Mouse (Mus musculus) ZHBTc4 (cell line): ENCODE data around the gene Slc25a44.
"Not testable (repeated sequence)": the region's sequence is repeated elsewhere in the genome, so short reads cannot be mapped to it uniquely, and the experiment has no call there.

Experiments used
- DNase-seq: peaks from one replicate; pipeline ENCODE4 v3.0.0-alpha.2; 2011; ENCODE audit warnings: low read depth, low spot score

The Slc25a44 gene

GRCm38 (mm10) chr3:88450379-88451131, 25.6 kb upstream of the Slc25a44 start:
- DNase-seq = no peak

DNA sequence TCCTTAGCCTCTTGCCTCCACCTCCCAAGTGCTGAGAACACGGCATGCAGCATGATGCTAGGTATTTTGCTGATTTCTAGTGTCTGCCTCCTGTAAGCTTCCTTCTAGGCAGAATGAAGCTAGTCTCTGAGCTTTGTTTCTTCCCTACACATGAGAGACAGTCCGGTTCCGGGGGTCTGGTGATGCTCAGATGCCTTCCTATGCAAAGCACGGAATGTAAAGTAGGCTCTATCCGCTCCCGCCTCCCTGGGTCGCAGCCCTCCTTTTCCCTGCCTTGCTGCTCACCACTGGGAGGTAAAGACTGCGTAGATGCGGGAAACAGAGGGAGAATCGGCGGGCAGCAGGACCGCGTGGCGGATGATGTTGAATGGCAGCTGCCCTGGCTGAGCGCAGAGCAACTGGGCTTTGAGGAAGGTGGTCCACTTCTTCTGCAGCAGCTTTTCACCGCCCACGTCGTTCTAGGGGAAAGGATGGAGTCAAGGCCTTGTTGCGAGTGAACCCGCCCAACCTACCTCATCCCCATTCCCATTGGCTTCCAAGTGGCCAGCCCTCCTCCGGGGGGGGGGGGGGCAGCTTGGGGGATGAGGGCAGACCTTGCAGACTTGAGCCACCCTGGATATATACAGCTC, 24.6 kb upstream of the Slc25a44 start:
- peak; percentile 46 for DNase-seq

- DNase-seq = no peak
These were observed 23.5 kb upstream of the Slc25a44 start for GRCm38 (mm10) chr3:88448443-88448842.

DNA sequence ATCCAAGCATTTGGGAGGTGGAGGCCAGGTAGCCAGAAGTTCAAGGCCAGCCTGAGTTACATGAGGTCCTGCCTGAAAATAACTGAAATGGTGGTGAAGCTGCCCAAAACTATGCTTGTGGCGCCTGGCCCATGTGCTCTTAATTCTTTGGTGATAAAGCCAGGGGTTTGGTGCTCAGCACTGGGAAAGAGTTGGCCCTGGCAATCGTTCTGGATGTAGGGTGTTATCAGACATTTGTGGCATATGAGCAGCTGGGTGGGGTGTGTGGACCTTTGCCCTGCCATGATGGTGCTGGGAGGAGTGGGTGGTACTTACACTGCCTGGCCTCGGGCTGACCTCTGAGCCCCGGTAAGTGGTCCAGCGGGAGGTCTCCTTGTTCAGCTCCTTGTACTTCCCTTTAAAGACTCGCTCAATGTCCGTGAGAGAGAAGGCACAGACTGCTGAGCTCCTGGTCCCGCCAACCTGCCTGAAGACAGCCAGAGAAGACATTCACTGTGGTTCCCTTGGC, 22.8 kb upstream of the Slc25a44 start:
- no peak for DNase-seq

DNA sequence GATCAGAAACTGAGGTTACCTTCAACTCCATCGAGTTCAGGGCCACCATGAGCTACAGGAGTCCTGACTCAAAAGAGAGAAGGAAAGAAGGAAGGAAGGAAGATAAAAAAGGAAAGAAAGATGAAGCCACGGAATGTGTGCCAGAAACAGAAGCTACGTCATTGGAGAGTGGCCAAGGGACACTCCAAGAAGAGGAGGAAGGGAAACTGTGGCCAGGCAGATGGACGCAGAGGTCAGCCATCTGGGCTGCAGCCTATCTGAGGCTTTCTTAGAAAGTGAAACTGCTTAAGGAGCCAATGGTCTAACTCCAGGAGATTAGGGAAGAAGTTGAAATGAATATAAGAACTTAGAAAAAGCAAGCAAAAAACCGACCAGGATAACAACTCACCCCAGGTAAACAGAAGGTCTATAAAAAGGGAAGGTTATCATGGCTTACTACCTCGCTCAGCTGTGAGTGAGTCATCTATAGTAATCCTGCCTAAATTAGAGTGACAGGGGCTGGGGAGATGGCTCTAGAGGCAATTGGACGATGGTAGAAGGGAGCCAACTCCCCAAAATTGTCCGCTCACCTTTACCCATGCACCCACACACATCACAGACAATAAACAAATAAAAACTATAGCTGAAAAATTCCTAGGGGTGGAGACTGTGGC, 21.7 kb upstream of the Slc25a44 start:
- no peak for DNase-seq

DNA sequence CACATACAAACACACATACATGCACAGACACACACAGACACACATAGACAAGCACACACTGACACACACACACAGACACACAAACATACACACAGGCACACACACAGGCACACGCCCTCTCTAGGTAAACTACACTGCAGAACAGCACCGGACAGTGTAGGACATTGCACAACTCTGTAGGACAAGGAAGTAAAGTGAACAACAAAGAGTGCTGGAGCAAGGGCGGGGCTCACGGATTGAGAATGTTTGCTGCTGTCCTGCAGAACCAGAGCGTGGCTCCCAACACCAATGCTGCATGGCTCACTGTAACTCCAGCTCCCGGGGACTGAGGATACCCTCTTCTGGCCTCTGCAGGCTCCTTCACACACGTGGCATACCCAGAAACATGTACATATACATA, 17.9 kb upstream of the Slc25a44 start:
- DNase-seq = peak; percentile 53

GRCm38 (mm10) chr3:88442488-88442887, 17.5 kb upstream of the Slc25a44 start:
- DNase-seq = no peak

DNA sequence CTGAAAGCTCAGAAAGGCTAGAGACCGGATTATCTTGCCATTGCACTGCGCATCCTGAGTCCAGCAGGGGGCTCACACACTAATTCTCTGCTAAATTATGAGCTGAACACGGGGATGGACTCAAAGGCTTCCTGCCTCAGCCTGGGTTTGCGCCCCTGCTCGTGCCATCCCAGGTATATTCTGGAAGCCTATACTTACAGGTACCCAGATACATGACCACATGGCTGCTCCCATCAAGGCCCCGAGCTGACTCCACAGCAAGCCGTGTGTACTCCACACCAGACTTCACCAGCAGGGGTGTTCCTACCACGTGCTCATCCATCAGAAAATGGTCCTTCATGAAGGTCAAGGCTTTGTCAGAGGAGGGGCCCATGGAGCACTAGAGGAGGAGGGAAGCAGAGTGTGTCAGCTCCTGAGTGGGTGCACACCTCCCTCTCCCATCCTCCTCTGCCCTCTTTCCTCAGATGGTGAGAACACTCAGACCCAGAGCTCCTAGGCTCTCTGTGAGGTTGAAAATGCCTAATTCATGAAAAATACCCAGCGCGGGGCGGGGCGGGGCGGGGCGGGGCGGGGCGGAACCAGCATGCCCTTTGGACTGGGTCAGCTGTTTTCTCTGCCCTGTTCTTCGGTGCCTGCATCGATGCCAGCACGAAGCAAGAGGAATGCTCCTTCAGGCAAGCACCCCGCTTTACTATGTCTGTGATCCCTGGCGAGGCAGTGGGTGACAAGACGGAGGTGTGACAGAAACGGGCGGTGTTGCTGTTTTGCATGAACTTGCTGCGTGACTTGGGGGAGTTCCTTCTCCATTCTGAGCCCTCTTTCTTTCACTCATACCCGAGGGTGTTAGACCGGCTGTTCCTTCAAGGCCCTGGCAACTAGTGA, 15.8 kb upstream of the Slc25a44 start:
- peak; percentile 69 for DNase-seq

DNA sequence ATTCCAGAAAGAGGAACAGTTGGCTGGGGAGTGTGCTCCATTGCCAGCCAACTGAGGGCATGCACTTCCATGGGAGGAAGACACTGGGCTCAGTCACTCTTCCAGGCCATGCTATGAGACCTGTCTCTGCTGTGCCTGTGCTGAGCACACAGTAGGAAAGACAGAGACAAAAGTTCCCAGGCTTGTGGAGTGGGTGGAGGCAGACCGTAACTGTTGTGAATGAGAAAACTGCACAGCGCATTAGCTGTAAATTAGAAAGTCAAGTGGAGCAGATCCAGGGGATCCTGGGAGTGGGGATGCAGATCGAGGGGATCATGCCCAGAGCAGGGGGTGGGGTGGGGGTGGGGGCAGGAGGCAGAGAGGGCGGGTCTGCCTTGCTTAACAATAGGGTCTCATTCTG, 14.6 kb upstream of the Slc25a44 start:
- peak; percentile 65 for DNase-seq

DNA sequence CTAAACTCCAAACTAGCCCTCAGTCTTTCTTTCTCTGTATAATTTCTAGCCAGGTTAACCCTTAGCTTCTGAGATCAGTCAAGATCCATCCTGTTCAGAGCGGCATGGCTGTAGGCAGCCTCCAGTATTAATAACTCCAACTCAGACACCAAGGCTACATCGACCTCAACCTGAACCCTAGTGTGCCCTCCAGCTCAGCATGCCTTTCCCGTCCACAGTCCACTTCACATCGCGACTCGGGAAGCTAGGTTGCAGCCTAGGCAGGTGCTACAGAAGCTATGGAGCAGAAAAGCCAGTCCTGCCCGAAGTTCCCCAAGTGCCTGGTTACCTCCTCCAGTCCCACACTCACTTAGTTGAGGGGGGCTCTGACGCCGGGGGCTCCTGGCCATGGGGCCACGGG, 12.5 kb upstream of the Slc25a44 start:
- no peak for DNase-seq

GRCm38 (mm10) chr3:88436395-88437201, 11.7 kb upstream of the Slc25a44 start:
- DNase-seq = peak; percentile 53

GRCm38 (mm10) chr3:88435515-88435914, 10.6 kb upstream of the Slc25a44 start:
- DNase-seq = no peak

DNA sequence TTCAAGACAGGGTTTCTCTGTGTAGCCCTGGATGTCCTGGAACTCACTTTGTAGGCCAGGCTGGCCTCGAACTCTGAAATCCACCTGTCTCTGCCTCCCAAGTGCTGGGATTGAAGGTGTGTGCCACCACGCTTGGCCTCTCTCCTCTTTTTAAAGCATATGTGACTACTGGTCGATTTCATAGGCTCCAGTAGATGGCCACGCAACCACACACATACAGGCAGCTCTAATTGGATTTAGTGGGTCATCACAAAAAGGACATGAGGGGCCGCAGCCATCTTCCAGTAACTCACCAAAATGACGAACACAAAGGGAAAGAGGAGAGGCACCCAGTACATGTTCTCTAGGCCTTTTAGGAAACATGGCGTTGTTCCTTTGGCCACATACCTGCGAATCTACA, 3.7 kb upstream of the Slc25a44 start:
- not testable (repeated sequence) for DNase-seq

- DNase-seq = no peak
These were observed 2.5 kb upstream of the Slc25a44 start for GRCm38 (mm10) chr3:88427342-88427905.

DNA sequence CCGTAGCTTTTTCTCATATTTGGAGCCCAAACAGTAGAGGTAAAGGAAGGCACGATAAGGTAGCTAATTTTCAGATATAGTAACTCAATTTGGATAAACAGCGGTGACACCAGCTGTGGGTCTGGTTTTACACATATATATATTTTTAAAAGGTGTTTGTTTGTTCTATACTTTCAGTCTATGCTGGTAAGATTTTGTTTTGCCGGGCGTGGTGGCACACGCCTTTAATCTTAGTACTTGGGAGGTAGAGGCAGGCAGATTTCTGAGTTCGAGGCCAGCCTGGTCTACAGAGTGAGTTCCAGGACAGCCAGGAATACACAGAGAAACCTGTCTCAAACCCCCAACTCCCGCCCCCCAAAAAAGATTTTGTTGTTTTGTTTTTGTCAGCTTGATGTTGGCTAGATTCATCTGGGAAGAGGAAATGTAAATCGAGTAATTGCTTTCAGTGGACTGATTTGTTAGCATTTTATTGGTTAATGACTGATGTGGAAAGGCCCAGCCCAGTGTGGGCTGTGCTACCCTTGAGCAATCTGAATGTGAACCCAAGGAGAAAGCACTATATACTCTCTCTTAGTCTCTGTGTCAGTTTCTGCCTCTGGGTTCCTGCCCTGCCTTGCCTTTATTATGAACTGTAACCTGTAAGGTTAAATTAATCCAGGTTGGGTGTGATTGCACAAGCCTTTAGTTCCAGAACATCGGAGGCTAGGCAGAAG, 925 bp upstream of the Slc25a44 start:
- no peak for DNase-seq

- DNase-seq = no peak
These were observed 371 bp upstream of the Slc25a44 start for GRCm38 (mm10) chr3:88425330-88425689.

- DNase-seq = no peak
These were observed 2.8 kb downstream of the Slc25a44 start for GRCm38 (mm10) chr3:88422020-88422720.

- DNase-seq = no peak
These were observed 4.2 kb downstream of the Slc25a44 start for GRCm38 (mm10) chr3:88420771-88421170.

DNA sequence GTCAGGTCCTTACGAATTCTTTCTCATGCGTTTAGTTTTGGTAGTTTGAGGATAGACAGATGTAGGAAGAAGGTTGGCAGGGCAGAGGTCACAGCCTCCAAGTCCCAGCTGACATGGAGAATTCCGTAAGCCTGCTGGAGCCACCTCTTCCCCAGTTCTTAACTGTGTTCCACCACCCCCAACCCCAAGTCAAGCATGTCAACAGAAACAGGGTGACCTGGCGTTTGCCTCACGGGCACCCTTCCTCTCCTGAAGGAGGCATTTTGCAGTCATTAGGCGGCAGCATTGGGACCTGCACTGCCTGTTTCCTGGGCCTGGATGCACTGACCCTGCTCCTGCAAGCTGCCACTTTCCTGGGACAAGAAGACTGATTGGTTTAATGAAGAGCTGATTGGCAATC, 6.9 kb downstream of the Slc25a44 start:
- DNase-seq = no peak
